Comparison of ENCODE assay signal across 32 mouse cellular contexts in the genomic region with DNA sequence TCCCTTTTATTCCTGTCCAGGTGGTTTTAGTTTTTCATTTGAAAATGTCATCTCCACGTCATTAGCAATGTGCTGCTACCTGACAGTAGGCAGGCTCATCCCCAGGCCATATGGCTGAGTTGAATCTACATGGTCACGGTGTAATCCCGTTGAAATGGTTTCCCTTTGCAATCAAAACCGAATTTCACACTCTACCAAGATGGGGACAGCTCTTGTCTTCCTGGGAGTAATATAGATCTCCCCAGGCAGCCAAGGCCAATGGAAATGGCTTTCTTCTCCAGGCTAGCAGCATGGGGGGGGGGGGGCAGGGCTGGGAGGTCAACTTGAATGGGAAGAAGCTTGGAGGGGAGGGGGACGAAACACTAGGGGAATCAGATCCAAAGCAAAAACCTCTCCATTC. TPM values are rescaled to one million over a fixed set of nuclear protein-coding genes. Genes with fewer than 3 reads are reported as not detected.
DNase-seq lines count a peak whose midpoint lies in the region; ATAC-seq lines count a peak whose summit lies in the region.
"Had no signal": no experiment of that assay in that cellular context is flagged by ENCODE, and none has a peak within 500 bp of the region (broad histone marks: within the 10 kb centered on the region; RNA-seq: fewer than 3 reads in every experiment).

No protein-coding gene starts in this region.

- H3K9ac ChIP-seq in hindbrain, embryonic 11.5 days (ENCODE audit: low read depth, low read length), result no peak overlapping the region
- no peak overlapping the region for H3K9ac ChIP-seq in hindbrain, embryonic 14.5 days
- H3K9ac ChIP-seq in midbrain, embryonic 11.5 days (ENCODE audit: low read length), result no peak overlapping the region
- no peak overlapping the region for H3K9ac ChIP-seq in midbrain, embryonic 16.5 days (ENCODE audit: low read depth, low read length)
- H3K9ac ChIP-seq in midbrain, embryonic 14.5 days (replicated peaks; ENCODE audit: low read length), result no peak overlapping the region
- no peak overlapping the region for H3K9ac ChIP-seq in forebrain, embryonic 11.5 days (ENCODE audit: low read length)
- H3K9ac ChIP-seq: embryonic facial prominence, embryonic 13.5 days; forebrain, embryonic 13.5 days; heart, embryonic 13.5 days had no signal

- H3K4me3 ChIP-seq in hindbrain, embryonic 11.5 days (ENCODE audit: low read depth, low read length), result no peak overlapping the region
- no peak overlapping the region for H3K4me3 ChIP-seq in hindbrain, embryonic 14.5 days (replicated peaks; ENCODE audit: low read length)
- H3K4me3 ChIP-seq in midbrain, embryonic 11.5 days (ENCODE audit: low read depth, low read length), result no peak overlapping the region
- H3K4me3 ChIP-seq in midbrain, embryonic 16.5 days (ENCODE audit: low read depth, low read length), result no peak overlapping the region
- no peak overlapping the region for H3K4me3 ChIP-seq in midbrain, embryonic 14.5 days (replicated peaks; ENCODE audit: low read depth, low read length)
- H3K4me3 ChIP-seq in forebrain, embryonic 11.5 days (ENCODE audit: low read depth, low read length), result no peak overlapping the region
- H3K4me3 ChIP-seq: embryonic facial prominence, embryonic 10.5 days; embryonic facial prominence, embryonic 13.5 days; erythroblast, embryonic 14.5 days; forebrain, embryonic 13.5 days; heart, adult 2 months; heart, embryonic 10.5 days; heart, embryonic 13.5 days had no signal

- no peak for DNase-seq in hindbrain, embryonic 11.5 days (ENCODE audit: low spot score)
- no peak for DNase-seq in hindbrain, embryonic 14.5 days (ENCODE audit: low spot score)
- DNase-seq in midbrain, embryonic 11.5 days (ENCODE audit: low spot score, missing footprints), result peak; percentile 75
- DNase-seq in midbrain, embryonic 14.5 days, result peak; percentile 39
- no peak for DNase-seq in cerebellum, postnatal 25 days
- DNase-seq in forebrain, embryonic 11.5 days (ENCODE audit: low spot score), result no peak
- DNase-seq: adrenal gland, postnatal 10 days; adrenal gland, postnatal 36 days; B cell, adult 2 months; cerebellum, adult 11 months; cerebellum, adult 2 months; cerebellum, adult 9-11 months; cerebellum, postnatal 36 days; embryo, embryonic 11 days; gastrocnemius, postnatal 10 days; gastrocnemius, postnatal 36 days; heart, adult 2 months; heart, postnatal 14 days; heart, postnatal 4 days had no signal

- H3K4me2 ChIP-seq in hindbrain, embryonic 11.5 days (replicated peaks; ENCODE audit: low read depth, low read length), result no peak overlapping the region
- no peak overlapping the region for H3K4me2 ChIP-seq in hindbrain, embryonic 14.5 days (replicated peaks)
- no peak overlapping the region for H3K4me2 ChIP-seq in midbrain, embryonic 11.5 days
- no peak overlapping the region for H3K4me2 ChIP-seq in midbrain, embryonic 16.5 days (ENCODE audit: low read length)
- no peak overlapping the region for H3K4me2 ChIP-seq in midbrain, embryonic 14.5 days (ENCODE audit: low read length)
- no peak overlapping the region for H3K4me2 ChIP-seq in forebrain, embryonic 11.5 days (ENCODE audit: low read depth, low read length, severe bottlenecking)
- H3K4me2 ChIP-seq: embryonic facial prominence, embryonic 13.5 days; forebrain, embryonic 13.5 days; heart, embryonic 13.5 days had no signal

- ATAC-seq in hindbrain, embryonic 11.5 days (ENCODE audit: low FRiP score), result 0 out of 2 replicates have a peak, but pooled peaks have one; percentile 17
- ATAC-seq in hindbrain, embryonic 14.5 days (ENCODE audit: low FRiP score), result no peak
- ATAC-seq in midbrain, embryonic 11.5 days (ENCODE audit: low FRiP score), result peak; percentile 52
- no peak for ATAC-seq in midbrain, embryonic 16.5 days
- no peak for ATAC-seq in midbrain, embryonic 14.5 days (ENCODE audit: low FRiP score, low TSS enrichment)
- no peak for ATAC-seq in forebrain, embryonic 11.5 days (replicated peaks; ENCODE audit: low FRiP score)
- ATAC-seq: forebrain, embryonic 13.5 days; forebrain, embryonic 16.5 days; hindbrain, postnatal 0 days; inflammation-experienced regulatory T-cells, adult 6 months; Patski had no signal

- H3K4me1 ChIP-seq in hindbrain, embryonic 11.5 days (replicated peaks; ENCODE audit: control insufficient read depth, insufficient read depth, low read length), result no peaks in the 10 kb centered on the region; the same call in 1 of the 2 replicates
- H3K4me1 ChIP-seq in hindbrain, embryonic 14.5 days (replicated peaks; ENCODE audit: control insufficient read depth, insufficient read depth, low read length), result no peaks in the 10 kb centered on the region
- peaks cover 20% of the 10 kb centered on the region for H3K4me1 ChIP-seq in midbrain, embryonic 11.5 days (ENCODE audit: control insufficient read depth, insufficient read depth, low read length)
- H3K4me1 ChIP-seq in midbrain, embryonic 16.5 days (ENCODE audit: control insufficient read depth, insufficient read depth, low read length), result peaks cover 3% of the 10 kb centered on the region
- peaks cover 7% of the 10 kb centered on the region for H3K4me1 ChIP-seq in midbrain, embryonic 14.5 days (ENCODE audit: control insufficient read depth, insufficient read depth, low read length)
- H3K4me1 ChIP-seq in forebrain, embryonic 11.5 days (replicated peaks; ENCODE audit: control insufficient read depth, insufficient read depth, low read length), result no peaks in the 10 kb centered on the region
- H3K4me1 ChIP-seq: embryonic facial prominence, embryonic 10.5 days; embryonic facial prominence, embryonic 13.5 days; heart, embryonic 10.5 days; heart, embryonic 13.5 days had no signal

- H3K36me3 ChIP-seq in hindbrain, embryonic 11.5 days (ENCODE audit: control insufficient read depth, insufficient read depth, low read length), result no peaks in the 10 kb centered on the region
- H3K36me3 ChIP-seq in hindbrain, embryonic 14.5 days (replicated peaks; ENCODE audit: control insufficient read depth, insufficient read depth), result no peaks in the 10 kb centered on the region
- H3K36me3 ChIP-seq in midbrain, embryonic 11.5 days (ENCODE audit: control insufficient read depth, insufficient read depth, low read length), result no peaks in the 10 kb centered on the region
- H3K36me3 ChIP-seq in midbrain, embryonic 16.5 days (ENCODE audit: control insufficient read depth, insufficient read depth, low read length), result no peaks in the 10 kb centered on the region
- H3K36me3 ChIP-seq in midbrain, embryonic 14.5 days (ENCODE audit: control insufficient read depth, insufficient read depth, low read length), result no peaks in the 10 kb centered on the region
- H3K36me3 ChIP-seq in forebrain, embryonic 11.5 days (ENCODE audit: control insufficient read depth, insufficient read depth, low read length), result no peaks in the 10 kb centered on the region
- H3K36me3 ChIP-seq: embryonic facial prominence, embryonic 10.5 days; embryonic facial prominence, embryonic 13.5 days; G1E; heart, embryonic 10.5 days; heart, embryonic 13.5 days had no signal

- H3K27ac ChIP-seq in hindbrain, embryonic 11.5 days (ENCODE audit: low read depth, low read length), result no peak overlapping the region
- no peak overlapping the region for H3K27ac ChIP-seq in hindbrain, embryonic 14.5 days
- H3K27ac ChIP-seq in midbrain, embryonic 11.5 days (ENCODE audit: low read depth, low read length), result no peak overlapping the region
- H3K27ac ChIP-seq in midbrain, embryonic 16.5 days (ENCODE audit: low read length), result no peak overlapping the region
- no peak overlapping the region for H3K27ac ChIP-seq in midbrain, embryonic 14.5 days (replicated peaks; ENCODE audit: low read depth, low read length)
- H3K27ac ChIP-seq in forebrain, embryonic 11.5 days (ENCODE audit: low read depth, low read length), result no peak overlapping the region
- H3K27ac ChIP-seq: embryonic facial prominence, embryonic 10.5 days; embryonic facial prominence, embryonic 13.5 days; forebrain, embryonic 13.5 days; heart, adult 2 months; heart, embryonic 10.5 days; heart, embryonic 13.5 days; hindbrain, postnatal 0 days had no signal

- 48% methylated on average over 5 of the region's 5 CpGs for WGBS in hindbrain, embryonic 11.5 days
- 39% methylated on average over 5 of the region's 5 CpGs for WGBS in hindbrain, embryonic 14.5 days
- WGBS in midbrain, embryonic 11.5 days, result 42% methylated on average over 5 of the region's 5 CpGs
- WGBS in midbrain, embryonic 16.5 days, result 37% methylated on average over 5 of the region's 5 CpGs
- WGBS in midbrain, embryonic 14.5 days, result 16% methylated on average over 5 of the region's 5 CpGs
- WGBS in forebrain, embryonic 11.5 days, result 73% methylated on average over 5 of the region's 5 CpGs

- H3K27me3 ChIP-seq in hindbrain, embryonic 11.5 days (ENCODE audit: control insufficient read depth, insufficient read depth, low read length), result peaks cover 4% of the 10 kb centered on the region; the same call in 1 of the 2 replicates
- no peaks in the 10 kb centered on the region for H3K27me3 ChIP-seq in hindbrain, embryonic 14.5 days (ENCODE audit: control insufficient read depth, insufficient read depth, low read length)
- no peaks in the 10 kb centered on the region for H3K27me3 ChIP-seq in midbrain, embryonic 11.5 days (ENCODE audit: control insufficient read depth, insufficient read depth, low read length)
- H3K27me3 ChIP-seq in midbrain, embryonic 16.5 days (ENCODE audit: control insufficient read depth, insufficient read depth, low read depth, low read length), result no peaks in the 10 kb centered on the region
- H3K27me3 ChIP-seq in midbrain, embryonic 14.5 days (ENCODE audit: control insufficient read depth, insufficient read depth, low read length), result no peaks in the 10 kb centered on the region
- H3K27me3 ChIP-seq in forebrain, embryonic 11.5 days (ENCODE audit: control insufficient read depth, insufficient read depth, low read length), result no peaks in the 10 kb centered on the region
- H3K27me3 ChIP-seq: CH12.LX; forebrain, embryonic 13.5 days had no signal

- no peaks in the 10 kb centered on the region for H3K9me3 ChIP-seq in hindbrain, embryonic 11.5 days (ENCODE audit: control insufficient read depth, low read length)
- H3K9me3 ChIP-seq in hindbrain, embryonic 14.5 days (ENCODE audit: control insufficient read depth, low read length), result 0 out of 2 replicates have a peak, but pooled peaks cover 4% of the 10 kb centered on the region
- peaks cover 4% of the 10 kb centered on the region; the same call in 1 of the 2 replicates for H3K9me3 ChIP-seq in midbrain, embryonic 11.5 days (ENCODE audit: control insufficient read depth, low read length)
- no peaks in the 10 kb centered on the region for H3K9me3 ChIP-seq in midbrain, embryonic 16.5 days (replicated peaks; ENCODE audit: control insufficient read depth, low read length, poor library complexity, severe bottlenecking)
- H3K9me3 ChIP-seq in midbrain, embryonic 14.5 days (ENCODE audit: control insufficient read depth, low read length), result no peaks in the 10 kb centered on the region
- H3K9me3 ChIP-seq in forebrain, embryonic 11.5 days (ENCODE audit: control insufficient read depth, low read length), result no peaks in the 10 kb centered on the region
- H3K9me3 ChIP-seq: embryonic facial prominence, embryonic 10.5 days; embryonic facial prominence, embryonic 13.5 days; forebrain, embryonic 13.5 days; heart, embryonic 10.5 days; heart, embryonic 13.5 days had no signal

RNA-seq across cellular contexts. Expression of a gene that starts 15.6 kb away (rescaled TPM):
- 42.4 and 51.0 TPM in 2 replicates for polyA plus RNA-seq in hindbrain, embryonic 11.5 days (2014; fragmentation: Nextera tagmentation; extraction: Ambion mirVana)
- polyA plus RNA-seq in hindbrain, embryonic 14.5 days (2014; fragmentation: Nextera tagmentation; extraction: Ambion mirVana), result 9.3 and 13.5 TPM in 2 replicates
- polyA plus RNA-seq in midbrain, embryonic 11.5 days (2014; fragmentation: Nextera tagmentation; extraction: Ambion mirVana), result 94.5 and 95.2 TPM in 2 replicates
- polyA plus RNA-seq in midbrain, embryonic 16.5 days (2015; fragmentation: Nextera tagmentation; extraction: Ambion mirVana), result 8.1 and 9.0 TPM in 2 replicates
- 19.2 and 30.5 TPM in 2 replicates for polyA plus RNA-seq in midbrain, embryonic 14.5 days (2014; fragmentation: Nextera tagmentation; extraction: Ambion mirVana)
- 60.6 and 69.9 TPM in 2 replicates for polyA plus RNA-seq in forebrain, embryonic 11.5 days (2014; fragmentation: Nextera tagmentation; extraction: Ambion mirVana)
- polyA plus RNA-seq: erythroblast, embryonic 14.5 days; G1E; inflammation-experienced regulatory T-cells, adult 6 months; Patski had no signal

RNA-seq across cellular contexts. Expression of a gene that starts 43.7 kb away (rescaled TPM):
- polyA plus RNA-seq in hindbrain, embryonic 11.5 days (2014; fragmentation: Nextera tagmentation; extraction: Ambion mirVana), result 0.31 and 0.46 TPM in 2 replicates
- polyA plus RNA-seq in hindbrain, embryonic 14.5 days (2014; fragmentation: Nextera tagmentation; extraction: Ambion mirVana), result 0.12 and 0.29 TPM in 2 replicates
- polyA plus RNA-seq in midbrain, embryonic 11.5 days (2014; fragmentation: Nextera tagmentation; extraction: Ambion mirVana), result 0.15 TPM in 1 of 2 replicates, not detected in the other
- polyA plus RNA-seq in midbrain, embryonic 16.5 days (2015; fragmentation: Nextera tagmentation; extraction: Ambion mirVana), result 0.16 TPM in 1 of 2 replicates, not detected in the other
- not detected in 2 replicates for polyA plus RNA-seq in midbrain, embryonic 14.5 days (2014; fragmentation: Nextera tagmentation; extraction: Ambion mirVana)
- polyA plus RNA-seq in forebrain, embryonic 11.5 days (2014; fragmentation: Nextera tagmentation; extraction: Ambion mirVana), result not detected in 2 replicates
- polyA plus RNA-seq: embryonic facial prominence, embryonic 10.5 days; embryonic facial prominence, embryonic 13.5 days; erythroblast, embryonic 14.5 days; forebrain, embryonic 13.5 days; forebrain, embryonic 16.5 days; G1E; inflammation-experienced regulatory T-cells, adult 6 months; Patski had no signal

Comparison
In these comparisons a context has a peak if more than half of its experiments do, and no peak if none do; other contexts are left out.
1. ATAC-seq: peak in hindbrain, embryonic 11.5 days (single experiment) and midbrain, embryonic 11.5 days (single experiment); none in hindbrain, embryonic 14.5 days (single experiment), midbrain, embryonic 16.5 days (single experiment), midbrain, embryonic 14.5 days (single experiment) and forebrain, embryonic 11.5 days (single experiment).
2. DNase-seq: peak in midbrain, embryonic 11.5 days (single experiment) and midbrain, embryonic 14.5 days (single experiment); none in hindbrain, embryonic 11.5 days (single experiment), hindbrain, embryonic 14.5 days (single experiment), cerebellum, postnatal 25 days (0 of 2) and forebrain, embryonic 11.5 days (single experiment).